Mouse (Mus musculus) liver, embryonic 15.5 days (tissue): ENCODE measurements around the gene Pygm. TPM values are rescaled to one million over a fixed set of nuclear protein-coding genes. Genes with fewer than 3 reads are reported as not detected.

Experiments used
- ATAC-seq: fragments of 200-750 bp; cut with Nextera tagmentation; 2 replicates; pipeline ENCODE4 v1.8.0; 2017; ENCODE audit warnings: moderate number of reproducible peaks, mild to moderate bottlenecking, moderate library complexity; ENCODE audit not compliant: insufficient read depth
- H3K27ac ChIP-seq: fragments of 300-500 bp; sonication (generic); replicated peaks from 2 replicates; pipeline ENCODE4 v1.5.1; 2015; ENCODE audit warnings: mild to moderate bottlenecking, inconsistent platforms
- H3K27me3 ChIP-seq: fragments of 300-500 bp; sonication (generic); 2 replicates; pipeline ENCODE4 v1.6.1; 2015; ENCODE audit warnings: mild to moderate bottlenecking, inconsistent platforms
- H3K36me3 ChIP-seq: fragments of 300-500 bp; sonication (generic); replicated peaks from 2 replicates; pipeline ENCODE4 v1.6.1; 2015; ENCODE audit warnings: moderate library complexity, mild to moderate bottlenecking, inconsistent platforms
- H3K4me1 ChIP-seq: fragments of 300-500 bp; sonication (generic); replicated peaks from 2 replicates; pipeline ENCODE4 v1.6.1; 2015; ENCODE audit warnings: inconsistent platforms
- H3K4me2 ChIP-seq: fragments of 300-500 bp; sonication (generic); 2 replicates; pipeline ENCODE4 v1.6.1; 2015; ENCODE audit warnings: moderate library complexity, mild to moderate bottlenecking, inconsistent platforms
- H3K4me3 ChIP-seq: fragments of 300-500 bp; sonication (generic); replicated peaks from 2 replicates; pipeline ENCODE4 v1.5.1; 2015; ENCODE audit warnings: mild to moderate bottlenecking, inconsistent platforms
- H3K9ac ChIP-seq: fragments of 300-500 bp; sonication (generic); 2 replicates; pipeline ENCODE4 v1.6.1; 2015; ENCODE audit warnings: moderate library complexity, mild to moderate bottlenecking, inconsistent platforms
- H3K9me3 ChIP-seq: fragments of 300-500 bp; sonication (generic); replicated peaks from 2 replicates; pipeline ENCODE4 v1.6.1; 2016; ENCODE audit warnings: inconsistent platforms
- WGBS: fragments of 180-500 bp; shearing (Covaris S2); methylation state at CpG from one replicate; pipeline ENCODE4 v1.1.7; 2015; ENCODE audit warnings: mixed read lengths; ENCODE audit not compliant: insufficient replicate concordance; 5-methylcytosine and 5-hydroxymethylcytosine counted together
- polyA plus RNA-seq: library from polyadenylated mRNA; unstranded; fragments of >200 nt; fragmentation: Nextera tagmentation; extraction: Ambion mirVana; gene quantifications from 2 replicates; pipeline ENCODE4 v1.2.1, GENCODE M21; 2015

Gene Pygm
- polyA plus RNA-seq, 1 experiment from 2014 or later: 9.2 TPM

- peaks cover 56% of the 10 kb centered on the region for H3K36me3 ChIP-seq
- no peak overlapping the region for H3K9ac ChIP-seq
- H3K4me2 ChIP-seq: peak overlapping the region; percentile 100
- H3K27ac ChIP-seq: peak overlapping the region; percentile 71; the same call in 1 of the 2 replicates
- no peaks in the 10 kb centered on the region for H3K27me3 ChIP-seq
- peak overlapping the region; percentile 73 for H3K4me3 ChIP-seq
- 43% methylated on average over 5 of the region's 5 CpGs for WGBS
- H3K9me3 ChIP-seq: no peaks in the 10 kb centered on the region
- no peak for ATAC-seq
- H3K4me1 ChIP-seq: peaks cover 75% of the 10 kb centered on the region
Measured at GRCm38 (mm10) chr19:6342276-6342933, 41.8 kb upstream of the Pygm start.

DNA sequence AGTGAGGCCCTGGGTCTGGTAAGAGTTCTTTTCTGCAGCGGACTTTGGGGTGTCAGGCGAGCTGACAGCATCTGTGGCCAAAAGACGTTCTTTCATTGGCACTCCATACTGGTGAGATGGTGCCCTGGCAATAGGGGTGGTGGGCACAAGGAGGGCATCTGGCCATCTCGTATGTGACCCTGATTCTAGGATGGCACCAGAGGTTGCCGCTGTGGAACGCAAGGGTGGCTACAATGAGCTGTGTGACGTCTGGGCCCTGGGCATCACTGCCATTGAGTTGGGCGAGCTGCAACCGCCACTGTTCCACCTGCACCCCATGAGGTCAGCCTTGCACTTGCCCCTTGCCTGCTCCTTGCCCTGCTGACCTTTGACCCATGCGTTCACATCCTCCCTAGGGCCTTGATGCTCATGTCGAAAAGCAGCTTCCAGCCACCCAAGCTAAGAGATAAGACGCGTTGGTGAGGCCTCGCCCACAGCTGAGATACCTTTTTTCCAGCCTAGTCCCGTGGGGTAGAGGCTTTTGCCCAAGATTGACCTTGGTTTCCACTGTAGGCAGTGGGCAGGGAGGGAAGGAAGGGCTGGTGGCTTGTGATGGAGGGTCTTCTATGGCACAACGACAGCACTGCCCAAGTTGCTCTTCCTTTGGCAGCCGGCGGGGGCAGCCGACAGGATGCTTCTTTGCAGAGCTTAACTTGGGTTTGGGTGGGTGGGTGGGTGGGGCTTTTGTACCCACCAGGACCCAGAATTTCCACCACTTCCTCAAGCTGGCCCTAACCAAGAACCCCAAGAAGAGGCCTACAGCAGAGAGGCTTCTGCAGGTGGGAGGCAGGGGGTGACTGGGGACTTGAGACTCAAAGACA, 40.9 kb upstream of the Pygm start:
- WGBS: 56% methylated on average over 19 of the region's 19 CpGs
- Histone ChIP-seq H3K9ac (no peak overlapping the region), H3K4me2 (peak overlapping the region; percentile 100; the same call in 1 of the 2 replicates), H3K4me1 (peaks cover 70% of the 10 kb centered on the region), H3K27me3 (no peaks in the 10 kb centered on the region), H3K27ac (no peak overlapping the region), H3K9me3 (no peaks in the 10 kb centered on the region), H3K4me3 (0 out of 2 replicates have a peak overlapping the region, but pooled peaks have one; percentile 73), H3K36me3 (peaks cover 47% of the 10 kb centered on the region)
- no peak for ATAC-seq

GRCm38 (mm10) chr19:6343996-6344395, 40.2 kb upstream of the Pygm start:
- no peak overlapping the region for H3K27ac ChIP-seq
- H3K9me3 ChIP-seq: no peaks in the 10 kb centered on the region
- H3K4me1 ChIP-seq: peaks cover 74% of the 10 kb centered on the region
- no peak overlapping the region for H3K4me3 ChIP-seq
- no peak overlapping the region for H3K9ac ChIP-seq
- WGBS: 70% methylated on average over 5 of the region's 5 CpGs
- no peak overlapping the region for H3K4me2 ChIP-seq
- no peaks in the 10 kb centered on the region for H3K27me3 ChIP-seq
- H3K36me3 ChIP-seq: peaks cover 40% of the 10 kb centered on the region
- ATAC-seq: no peak

GRCm38 (mm10) chr19:6346023-6346422, 38.2 kb upstream of the Pygm start:
- H3K9ac ChIP-seq: no peak overlapping the region
- WGBS: 82% methylated on average over 5 of the region's 5 CpGs
- H3K27me3 ChIP-seq: no peaks in the 10 kb centered on the region
- ATAC-seq: no peak
- peaks cover 27% of the 10 kb centered on the region for H3K36me3 ChIP-seq
- peaks cover 64% of the 10 kb centered on the region for H3K4me1 ChIP-seq
- H3K4me2 ChIP-seq: no peak overlapping the region
- no peak overlapping the region for H3K4me3 ChIP-seq
- no peaks in the 10 kb centered on the region for H3K9me3 ChIP-seq
- H3K27ac ChIP-seq: no peak overlapping the region

DNA sequence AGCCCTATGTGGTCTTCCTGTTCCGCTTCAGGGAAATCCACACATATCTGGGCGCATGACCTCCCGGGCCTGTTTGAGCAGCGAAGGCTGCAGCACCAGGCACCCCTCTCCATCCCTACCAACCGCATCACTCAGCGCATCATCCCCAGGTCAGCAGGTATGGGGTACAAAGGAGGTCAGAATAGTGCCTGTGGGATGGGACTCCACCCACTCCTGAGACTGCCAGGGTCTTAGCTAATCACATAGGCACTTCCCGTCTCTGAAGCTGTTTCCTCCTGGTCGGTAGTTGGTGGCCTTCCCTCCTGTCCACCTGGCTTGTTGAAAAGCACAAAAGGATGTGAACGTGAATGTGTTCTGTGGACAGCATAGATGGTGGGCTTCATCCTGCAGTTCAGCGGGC, 37.5 kb upstream of the Pygm start:
- Histone ChIP-seq H3K27me3 (no peaks in the 10 kb centered on the region), H3K4me2 (no peak overlapping the region), H3K36me3 (peaks cover 27% of the 10 kb centered on the region), H3K4me3 (no peak overlapping the region), H3K9me3 (no peaks in the 10 kb centered on the region), H3K27ac (no peak overlapping the region), H3K9ac (no peak overlapping the region), H3K4me1 (peaks cover 65% of the 10 kb centered on the region)
- ATAC-seq: no peak
- WGBS: 75% methylated on average over 10 of the region's 10 CpGs

GRCm38 (mm10) chr19:6347615-6348014, 36.6 kb upstream of the Pygm start:
- peaks cover 27% of the 10 kb centered on the region for H3K36me3 ChIP-seq
- no peaks in the 10 kb centered on the region for H3K27me3 ChIP-seq
- peaks cover 59% of the 10 kb centered on the region for H3K4me1 ChIP-seq
- WGBS: 87% methylated on average over 4 of the region's 4 CpGs
- no peak overlapping the region for H3K4me3 ChIP-seq
- H3K9me3 ChIP-seq: no peaks in the 10 kb centered on the region
- no peak overlapping the region for H3K27ac ChIP-seq
- no peak overlapping the region for H3K4me2 ChIP-seq
- no peak overlapping the region for H3K9ac ChIP-seq
- ATAC-seq: no peak

GRCm38 (mm10) chr19:6348717-6349116, 35.5 kb upstream of the Pygm start:
- H3K4me2 ChIP-seq: peak overlapping the region; percentile 23; the same call in 1 of the 2 replicates
- peaks cover 50% of the 10 kb centered on the region for H3K4me1 ChIP-seq
- H3K27ac ChIP-seq: peak overlapping the region; percentile 5; the same call in 1 of the 2 replicates
- no peaks in the 10 kb centered on the region for H3K9me3 ChIP-seq
- WGBS: 31% methylated on average over 9 of the region's 9 CpGs
- peaks cover 35% of the 10 kb centered on the region for H3K36me3 ChIP-seq
- H3K27me3 ChIP-seq: no peaks in the 10 kb centered on the region
- ATAC-seq: no peak
- peak overlapping the region; percentile 16; the same call in 1 of the 2 replicates for H3K9ac ChIP-seq
- no peak overlapping the region for H3K4me3 ChIP-seq

- H3K27me3 ChIP-seq: no peaks in the 10 kb centered on the region
- H3K4me3 ChIP-seq: no peak overlapping the region
- ATAC-seq: peak; percentile 51
- 19% methylated on average over 14 of the region's 14 CpGs for WGBS
- peak overlapping the region; percentile 5 for H3K27ac ChIP-seq
- H3K9ac ChIP-seq: peak overlapping the region; percentile 16; the same call in 1 of the 2 replicates
- H3K4me2 ChIP-seq: peak overlapping the region; percentile 23
- H3K36me3 ChIP-seq: peaks cover 30% of the 10 kb centered on the region
- no peaks in the 10 kb centered on the region for H3K9me3 ChIP-seq
- peaks cover 47% of the 10 kb centered on the region for H3K4me1 ChIP-seq
Measured at GRCm38 (mm10) chr19:6349215-6349983, 34.8 kb upstream of the Pygm start.

DNA sequence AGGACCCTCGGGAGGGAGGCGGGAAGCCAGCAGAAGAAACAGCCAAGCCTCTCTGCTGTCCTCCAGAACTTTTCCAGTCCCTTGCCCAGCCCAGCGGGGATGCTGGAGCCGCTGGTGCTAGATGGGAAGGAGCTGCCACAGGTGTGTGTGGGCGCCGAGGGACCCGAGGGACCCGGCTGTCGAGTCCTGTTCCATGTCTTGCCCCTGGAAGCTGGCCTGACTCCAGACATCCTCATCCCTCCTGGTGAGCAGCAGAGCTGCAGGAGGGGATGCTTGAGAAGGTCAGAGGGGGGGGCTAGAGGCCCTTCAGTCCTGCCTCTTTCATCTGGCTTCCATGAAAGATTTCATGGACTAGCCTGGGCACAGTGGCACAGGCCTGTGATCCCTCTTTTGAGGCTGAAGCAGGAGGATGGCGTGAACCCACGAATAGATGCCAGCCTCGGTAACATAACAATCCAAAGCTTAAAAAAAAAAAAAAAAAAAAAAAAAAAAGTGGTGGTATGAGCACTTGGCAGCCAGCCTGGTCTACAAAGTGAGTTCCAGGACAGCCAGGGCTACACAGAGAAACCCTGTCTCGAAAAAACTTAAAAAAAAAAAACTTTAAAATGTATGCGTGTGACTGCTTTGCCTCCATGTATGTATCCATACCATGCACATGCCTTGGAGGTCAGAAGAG, 32.6 kb upstream of the Pygm start:
- no peak for ATAC-seq
- Histone ChIP-seq H3K9ac (no peak overlapping the region), H3K27ac (no peak overlapping the region), H3K4me1 (peaks cover 31% of the 10 kb centered on the region), H3K9me3 (no peaks in the 10 kb centered on the region), H3K36me3 (peaks cover 15% of the 10 kb centered on the region; the same call in 1 of the 2 replicates), H3K27me3 (no peaks in the 10 kb centered on the region), H3K4me3 (no peak overlapping the region), H3K4me2 (no peak overlapping the region)
- 65% methylated on average over 14 of the region's 14 CpGs for WGBS

GRCm38 (mm10) chr19:6352107-6352505, 32.1 kb upstream of the Pygm start:
- Histone ChIP-seq H3K4me3 (no peak overlapping the region), H3K27ac (no peak overlapping the region), H3K27me3 (no peaks in the 10 kb centered on the region), H3K4me1 (peaks cover 30% of the 10 kb centered on the region), H3K9me3 (no peaks in the 10 kb centered on the region), H3K4me2 (no peak overlapping the region), H3K36me3 (peaks cover 10% of the 10 kb centered on the region; the same call in 1 of the 2 replicates), H3K9ac (no peak overlapping the region)
- ATAC-seq: no peak
- 29% methylated on average over 2 of the region's 2 CpGs for WGBS
